Mouse (Mus musculus): Measurements from ENCODE around the gene Slit3.

Gene Slit3

GRCm38 (mm10) chr11:35558311-35558710, 437.3 kb downstream of the Slit3 start:
- in situ Hi-C loops (cut with MboI, MseI): no loop called here

DNA sequence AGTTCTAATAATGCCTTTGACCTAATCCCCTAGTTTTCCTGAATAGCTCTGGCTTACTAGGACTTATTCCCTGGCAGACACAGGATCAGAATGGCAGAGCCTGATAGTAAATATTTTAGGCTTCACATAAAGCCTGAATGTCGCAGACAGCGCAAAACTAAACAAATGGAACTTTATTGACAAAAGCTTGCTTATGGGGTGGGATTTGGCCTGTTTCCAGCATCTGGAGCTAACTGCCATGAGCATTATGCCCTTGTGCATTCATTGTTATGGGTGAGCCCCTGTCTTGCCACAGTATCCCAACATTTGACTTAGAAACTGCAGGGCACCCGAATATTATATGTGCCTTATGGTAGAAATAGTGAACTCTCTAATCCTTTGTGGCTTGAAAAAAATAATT, 438.4 kb downstream of the Slit3 start:
- in situ Hi-C loops (cut with MboI, MseI): no loop called here

GRCm38 (mm10) chr11:35561760-35562159, 440.7 kb downstream of the Slit3 start:
- in situ Hi-C loops (cut with MboI, MseI): no loop called here

DNA sequence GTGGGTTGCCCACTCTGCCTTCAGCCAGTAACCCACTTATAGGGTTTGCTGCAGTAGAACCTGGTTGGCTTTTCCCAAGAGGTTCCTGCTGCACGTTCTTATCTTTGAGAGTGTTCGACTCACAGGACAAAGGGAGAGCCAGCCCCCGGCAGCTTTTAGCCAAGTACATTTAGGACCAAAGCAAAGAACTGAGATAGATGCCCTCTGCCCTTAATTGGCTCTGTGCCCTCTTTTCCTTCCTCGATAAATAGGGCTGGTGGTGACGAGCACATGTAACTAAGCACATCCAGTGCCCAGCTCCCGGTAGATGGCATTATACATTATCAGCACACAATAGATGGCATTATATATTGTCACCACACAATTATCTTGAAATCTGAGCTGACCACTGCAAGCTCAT, 444.3 kb downstream of the Slit3 start:
- in situ Hi-C loops (cut with MboI, MseI): no loop called here

DNA sequence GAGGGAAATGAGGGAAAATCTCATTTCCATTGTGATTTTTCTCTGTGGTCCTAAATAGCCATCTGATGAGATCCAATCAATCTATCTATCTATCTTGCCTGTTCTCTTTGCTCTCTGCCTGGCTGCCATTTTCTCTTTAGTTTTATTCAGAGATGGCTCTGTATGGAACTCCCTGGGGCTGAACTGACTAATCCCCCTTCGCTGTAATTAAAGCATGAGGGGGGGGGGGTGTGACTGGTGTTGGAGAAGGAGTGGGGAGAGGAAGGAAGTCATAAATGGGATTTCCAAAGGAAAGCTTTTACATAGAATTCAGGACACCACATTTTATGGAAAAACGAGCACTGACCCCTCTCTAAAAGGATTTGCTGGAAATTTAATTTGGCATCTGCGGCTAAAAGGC, 445.7 kb downstream of the Slit3 start:
- in situ Hi-C loops (cut with MboI, MseI): no loop called here

DNA sequence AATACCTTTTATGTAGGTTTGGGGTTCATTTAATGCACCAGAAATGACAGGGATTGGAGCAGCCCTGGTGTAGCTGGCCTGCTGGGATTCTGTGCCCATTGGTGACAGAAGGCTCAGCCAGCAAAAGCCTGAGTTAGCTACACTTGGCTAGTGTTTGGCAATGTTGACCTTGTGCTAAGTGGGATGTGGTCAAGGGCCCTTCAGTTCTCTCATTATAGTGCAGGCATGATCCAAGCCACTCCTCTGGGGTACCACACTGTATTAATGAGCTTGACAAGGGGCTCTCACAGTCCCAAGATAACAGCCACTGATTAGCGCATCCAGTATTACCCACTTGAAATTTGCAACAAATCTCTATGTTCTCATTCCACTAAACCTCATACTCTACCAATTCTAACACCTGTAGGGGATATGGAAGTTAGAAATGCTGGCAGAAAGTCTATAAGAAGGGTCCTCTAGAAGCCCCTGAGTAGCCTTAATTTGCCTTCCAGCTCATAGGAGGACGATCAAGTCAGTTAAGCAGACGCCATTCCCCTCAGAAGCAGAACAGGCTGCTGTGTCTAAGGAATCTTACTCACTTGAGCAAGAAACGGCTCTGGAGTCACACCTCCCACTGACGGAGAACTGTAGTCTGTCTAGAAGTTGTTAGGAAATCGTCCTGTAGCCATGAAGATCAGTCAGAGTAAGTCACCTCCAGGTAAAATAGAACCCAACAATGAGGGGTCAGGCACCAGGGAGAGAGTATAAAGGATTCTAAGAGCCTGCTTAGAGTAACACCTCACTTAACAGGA, 448.3 kb downstream of the Slit3 start:
- in situ Hi-C loops (cut with MboI, MseI): no loop called here

GRCm38 (mm10) chr11:35569957-35570356, 448.9 kb downstream of the Slit3 start:
- in situ Hi-C loops (cut with MboI, MseI): no loop called here

DNA sequence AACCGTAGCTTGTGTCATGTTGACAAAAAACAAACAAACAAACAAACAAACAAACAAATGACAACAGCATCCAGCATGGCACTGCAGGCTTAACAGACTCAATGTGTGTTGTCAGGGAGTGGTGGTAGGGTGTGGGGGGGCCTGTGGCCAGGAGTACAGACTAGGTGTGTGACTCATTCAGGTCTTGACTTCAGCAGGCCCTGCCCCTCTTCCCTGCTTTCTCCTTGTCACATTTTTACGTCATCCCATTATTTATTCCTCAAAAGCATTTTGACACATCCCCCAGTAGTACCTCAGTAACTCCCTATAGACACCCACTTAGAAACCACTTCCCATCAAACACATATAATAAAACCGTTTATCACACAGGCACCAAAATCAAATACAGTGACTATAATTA, 450.9 kb downstream of the Slit3 start:
- in situ Hi-C loops (cut with MboI, MseI): no loop called here

- in situ Hi-C loops (cut with MboI, MseI): no loop called here
These were observed 457.8 kb downstream of the Slit3 start for GRCm38 (mm10) chr11:35578796-35579195.

GRCm38 (mm10) chr11:35582591-35582990, 461.6 kb downstream of the Slit3 start:
- in situ Hi-C loops (cut with MboI, MseI): no loop called here

- in situ Hi-C loops (cut with MboI, MseI): no loop called here
These were observed 462.6 kb downstream of the Slit3 start for GRCm38 (mm10) chr11:35583633-35584032.

DNA sequence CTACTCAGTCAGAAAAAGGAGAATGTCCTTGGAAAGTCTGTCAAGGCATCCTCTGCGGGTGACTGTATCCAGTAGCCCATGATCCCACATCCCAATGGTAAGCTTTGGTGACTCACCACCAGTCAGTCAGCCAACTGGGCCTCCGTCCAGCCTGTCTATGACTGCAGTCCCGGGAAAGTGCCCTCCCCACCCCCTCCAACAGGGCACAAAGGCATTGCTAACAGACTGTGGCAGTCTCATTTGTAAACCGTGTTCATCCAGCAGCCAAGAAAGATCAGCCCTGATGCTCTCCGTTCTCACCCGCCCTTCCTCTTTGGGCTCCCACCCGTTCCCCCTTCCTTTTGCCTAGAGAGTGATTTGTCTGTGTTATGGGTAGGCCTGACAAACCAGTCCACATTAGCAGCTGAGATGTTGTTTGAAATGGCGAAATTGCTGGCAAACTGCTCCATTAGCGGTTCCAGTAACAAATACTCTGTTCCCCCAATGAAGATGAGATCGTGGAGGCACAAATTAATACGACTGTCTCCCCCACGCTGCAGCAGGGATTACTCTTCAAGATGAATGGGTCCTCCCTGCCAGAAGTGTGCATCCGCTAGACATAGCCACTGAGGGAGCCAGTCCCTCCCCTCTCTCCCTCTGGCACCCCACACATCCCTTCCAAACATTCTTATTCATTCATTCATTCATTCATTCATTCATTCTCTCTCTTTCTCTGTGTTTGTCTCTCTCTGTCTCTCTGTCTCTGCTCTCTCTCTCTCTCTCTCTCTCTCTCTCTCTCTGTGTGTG, 466.3 kb downstream of the Slit3 start:
- in situ Hi-C loops (cut with MboI, MseI): no loop called here

- in situ Hi-C loops (cut with MboI, MseI): no loop called here
These were observed 468.9 kb downstream of the Slit3 start for GRCm38 (mm10) chr11:35589892-35590291.

DNA sequence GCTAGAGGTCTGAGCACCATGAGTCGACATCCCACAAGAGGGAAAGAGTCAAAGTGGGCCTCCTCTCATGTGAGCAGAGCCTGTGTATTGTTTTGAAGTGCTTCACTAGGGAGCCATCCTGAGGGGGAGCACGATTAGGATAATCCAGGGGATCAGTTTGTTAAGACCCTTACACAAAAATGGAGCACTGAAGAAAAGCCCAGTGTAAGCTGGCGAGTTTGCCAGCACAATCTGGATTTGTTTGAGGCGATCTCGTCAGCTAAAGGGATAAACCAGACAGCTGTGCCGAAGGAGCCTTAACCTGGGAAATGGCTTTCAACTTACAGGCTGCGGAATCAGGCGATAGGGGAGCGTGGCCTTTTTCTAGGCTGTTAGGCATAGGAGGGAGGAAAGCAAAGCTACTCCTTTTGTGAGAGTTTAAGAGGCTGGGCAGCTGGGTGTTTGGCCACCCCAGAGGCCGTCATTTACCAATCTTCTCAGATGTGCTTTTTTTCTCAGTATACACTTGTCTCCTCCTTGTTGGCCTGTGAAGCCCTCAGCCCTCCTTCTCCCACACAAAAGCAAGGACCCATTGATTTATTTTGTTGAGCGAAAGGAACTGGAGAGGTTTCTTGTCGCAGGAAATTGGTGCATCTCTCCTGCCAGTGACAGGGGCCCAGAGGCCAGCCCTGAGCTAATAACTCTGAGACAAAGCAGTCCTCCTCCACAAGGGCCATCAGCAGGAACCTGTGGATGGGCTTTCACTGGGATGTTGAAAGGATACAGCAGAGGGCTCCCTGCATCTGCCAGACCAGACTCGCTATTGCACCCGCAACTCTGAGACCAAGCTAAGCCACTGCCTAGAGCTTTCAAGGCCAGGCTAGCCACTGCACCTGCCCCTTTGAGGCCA, 472.4 kb downstream of the Slit3 start:
- in situ Hi-C loops (cut with MboI, MseI): no loop called here

DNA sequence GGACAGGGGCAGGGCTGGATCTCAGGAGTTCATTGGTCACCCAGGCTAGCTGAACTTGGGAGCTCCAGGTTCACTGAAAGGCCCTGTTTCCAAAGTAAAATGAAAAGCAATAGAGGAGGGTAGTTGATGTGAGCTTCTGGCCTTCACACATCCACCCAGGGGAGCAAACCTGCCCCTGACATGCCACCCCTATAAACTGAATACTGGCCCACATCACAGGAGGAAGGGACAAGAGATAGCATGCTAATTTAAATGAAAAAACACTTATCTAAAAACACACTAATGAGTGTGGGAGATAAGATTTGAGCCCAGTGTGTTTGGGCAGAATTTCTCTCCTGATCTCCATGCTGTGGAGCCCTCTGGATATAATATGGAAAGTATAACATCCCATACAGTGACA, 475.0 kb downstream of the Slit3 start:
- in situ Hi-C loops (cut with MboI, MseI): no loop called here

- in situ Hi-C loops (cut with MboI, MseI): no loop called here
These were observed 476.9 kb downstream of the Slit3 start for GRCm38 (mm10) chr11:35597882-35598281.

DNA sequence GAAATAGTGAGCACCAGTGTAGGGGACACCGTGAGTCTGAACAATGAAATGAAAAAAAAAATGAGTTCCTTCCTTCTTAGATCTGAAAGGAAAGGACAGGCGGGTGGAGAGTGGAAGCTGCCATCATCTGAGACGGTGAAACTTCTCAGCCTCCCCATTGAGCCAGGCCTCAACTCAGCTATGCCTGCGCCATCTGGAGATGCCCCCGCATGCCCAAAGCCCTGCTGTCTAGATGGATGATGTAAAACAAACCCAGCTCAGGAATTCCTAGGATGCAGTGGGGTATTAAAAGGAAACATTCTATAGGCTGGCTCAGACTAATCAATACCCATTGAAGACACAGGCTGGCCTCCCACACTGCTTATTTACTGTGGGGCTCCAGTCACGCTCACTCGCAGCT, 477.7 kb downstream of the Slit3 start:
- in situ Hi-C loops (cut with MboI, MseI): no loop called here

GRCm38 (mm10) chr11:35601652-35602240, 480.7 kb downstream of the Slit3 start:
- in situ Hi-C loops (cut with MboI, MseI): no loop called here

DNA sequence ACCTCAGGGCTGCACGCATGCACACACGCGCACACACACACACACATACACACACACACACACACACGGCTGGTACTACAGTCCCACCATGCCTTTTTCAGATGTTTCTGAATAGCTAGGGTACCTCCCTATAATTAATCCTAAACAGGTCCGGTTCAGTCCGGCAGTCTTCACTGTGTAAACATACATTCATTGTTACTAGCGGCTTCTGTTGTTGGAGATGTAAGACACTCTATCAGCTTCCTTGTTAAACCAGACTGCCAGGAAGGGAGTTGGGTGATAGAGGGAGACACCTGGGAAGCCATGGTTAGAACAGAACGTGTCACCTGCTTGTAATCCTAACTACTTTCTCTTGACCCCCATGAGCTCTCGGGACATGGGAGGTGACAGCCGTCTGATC, 481.6 kb downstream of the Slit3 start:
- in situ Hi-C loops (cut with MboI, MseI): no loop called here

DNA sequence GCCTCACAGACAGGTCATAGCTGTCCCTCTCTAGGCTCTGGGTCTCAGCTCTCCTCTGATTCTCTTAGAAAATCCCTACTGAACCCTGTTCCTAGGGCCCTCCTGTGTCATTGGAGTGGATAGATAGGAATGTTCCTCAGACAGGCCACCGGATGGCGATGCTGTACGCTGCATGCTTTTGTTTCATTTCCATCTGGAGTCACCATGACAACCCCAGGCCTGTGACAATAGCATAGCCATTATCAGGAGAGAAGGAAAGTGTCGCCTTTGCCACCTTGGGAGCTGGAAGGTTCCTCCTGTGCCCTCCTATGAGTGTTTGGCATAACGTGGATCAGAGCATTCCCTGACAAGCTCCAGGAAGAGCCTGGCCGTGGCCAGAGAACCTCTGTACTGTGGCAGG, 482.9 kb downstream of the Slit3 start:
- in situ Hi-C loops (cut with MboI, MseI): no loop called here
